Mouse (Mus musculus): ENCODE measurements around the gene Dagla.

Gene Dagla

DNA sequence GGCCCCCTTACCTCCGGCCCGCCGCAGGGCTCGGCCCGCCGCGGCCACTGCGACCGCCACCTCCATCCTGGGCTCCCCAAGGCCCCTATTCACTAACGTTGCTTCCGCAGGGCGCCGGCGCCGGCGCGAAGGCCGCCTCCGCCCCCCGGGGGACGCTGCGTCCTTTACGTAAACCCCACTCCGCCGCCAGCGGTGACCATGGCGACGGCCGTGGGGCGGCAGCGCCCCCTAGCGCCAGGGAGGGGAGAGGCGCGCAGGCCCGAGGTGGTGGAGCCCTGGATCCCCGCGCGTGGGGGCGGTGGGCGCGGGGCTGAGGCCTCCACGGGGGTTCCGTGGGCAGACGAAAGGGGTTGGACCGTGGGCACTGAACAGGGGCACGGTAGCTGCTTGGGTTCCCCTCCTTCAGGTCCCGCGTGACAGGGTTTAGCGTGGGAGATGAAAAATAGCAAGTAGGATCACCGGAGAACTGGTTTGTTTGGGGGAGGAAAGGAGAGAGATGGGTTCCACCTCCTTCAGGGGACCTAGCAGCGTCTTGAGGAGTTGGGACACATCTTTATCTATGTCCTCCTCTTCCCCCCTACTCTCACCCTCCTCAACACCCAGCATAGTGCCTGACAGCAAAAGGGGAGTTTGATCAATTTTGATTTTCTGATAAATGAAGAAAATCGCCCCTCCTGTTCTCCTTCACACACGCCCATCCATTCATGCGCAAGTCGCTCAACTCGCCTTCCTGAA is at the start of gene Dagla:
Dagla (minus strand) TSS at position 68 of the 735 bp plus-strand sequence.
- CTCF ChIA-PET, result interaction anchor here (0.8 to 3.7 kb wide), 10 partner anchors 10 to 46 kb away, joined by 3 to 13 read pairs (median 3); no protein-coding TSS in a partner anchor
- POLR2A ChIA-PET, result interaction anchor here in 1 of 4 experiments (1.3 to 1.4 kb wide), 2 partner anchors 10 kb away, joined by 3 to 5 read pairs; no protein-coding TSS in a partner anchor

DNA sequence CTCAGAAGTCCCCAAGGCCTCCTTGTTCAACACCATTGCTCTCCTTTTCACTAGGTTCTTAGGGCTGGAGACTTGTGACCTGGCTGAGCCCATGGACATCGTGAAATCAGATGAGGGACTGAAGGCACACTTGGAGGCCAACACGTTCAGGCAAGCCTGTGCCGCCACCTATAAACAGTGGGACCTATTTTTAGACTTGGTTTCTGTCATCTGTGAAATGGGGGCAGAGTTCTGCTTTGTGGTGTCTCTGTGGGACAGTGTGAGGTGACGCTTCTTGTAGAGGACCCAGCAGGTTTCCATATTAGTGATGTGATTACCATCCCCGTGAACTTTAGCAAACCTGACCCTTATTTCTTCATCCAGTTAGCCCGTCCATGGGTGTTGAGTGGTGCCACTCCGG is 47.5 kb upstream of the Dagla start:
- ChIA-PET CTCF (no interaction called here), POLR2A (no interaction called here)

DNA sequence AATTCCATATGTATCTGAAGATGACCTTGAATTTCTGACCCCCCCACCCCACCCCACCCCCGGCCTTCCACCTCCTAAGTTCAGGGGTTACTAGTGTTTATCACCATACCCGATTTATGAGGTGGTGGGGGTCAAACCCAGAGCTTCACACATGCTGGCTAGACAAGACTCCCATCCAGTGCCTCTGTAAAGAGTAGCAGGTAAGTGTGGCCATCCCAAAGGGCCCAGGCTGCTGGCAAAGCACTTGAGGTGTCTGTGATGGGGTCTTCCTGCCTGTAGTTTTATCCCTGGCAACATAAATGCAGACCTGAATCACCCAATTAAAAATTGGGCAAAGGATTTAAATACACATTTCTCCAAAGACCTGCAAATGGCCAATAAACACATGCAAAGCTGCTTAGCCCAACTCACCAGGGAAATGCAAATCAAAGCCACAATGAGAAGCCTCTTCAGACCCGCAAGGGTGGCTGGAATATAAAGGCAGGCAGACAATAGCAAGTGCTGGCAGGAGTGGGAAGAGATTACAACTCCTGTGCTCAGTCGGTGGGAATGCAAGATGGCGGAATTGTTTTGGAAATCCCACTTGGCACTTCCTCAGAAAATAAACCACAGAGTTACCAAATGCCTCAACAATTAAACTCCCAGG is 43.1 kb upstream of the Dagla start:
- CTCF ChIA-PET, result interaction anchor here in 3 of 4 experiments (0.6 to 1.5 kb wide), 7 partner anchors 9 to 426 kb away, joined by 3 to 8 read pairs (median 5); no protein-coding TSS in a partner anchor
- POLR2A ChIA-PET, result interaction anchor here in 3 of 4 experiments (0.6 to 1.1 kb wide), 7 partner anchors 10 to 530 kb away, joined by 3 to 7 read pairs (median 4); partner anchors contain the start of gene Syt7 (in 1 of the 3)

DNA sequence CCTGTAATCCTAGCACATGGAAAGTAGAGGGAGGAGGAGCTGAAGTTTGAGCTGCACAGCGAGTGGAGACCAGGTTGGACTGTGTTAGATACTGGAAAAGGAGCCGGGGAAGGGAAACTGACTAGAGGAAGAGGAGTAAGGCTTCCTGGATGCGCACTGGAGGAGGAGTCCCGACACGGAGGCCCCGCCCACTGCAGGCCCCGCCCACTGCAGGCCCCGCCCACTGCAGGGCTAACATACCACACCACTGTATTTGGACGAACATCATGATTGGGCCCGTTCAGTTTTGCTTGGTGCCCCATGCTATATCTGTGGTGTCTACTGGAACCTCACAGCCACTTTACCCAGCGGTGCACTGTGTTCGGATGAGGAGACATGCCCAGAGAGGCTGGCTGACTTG is 41.0 kb upstream of the Dagla start:
- POLR2A ChIA-PET, result interaction anchor here in 1 of 4 experiments (0.6 to 1.2 kb wide), 2 partner anchors 89 to 1419 kb away, joined by 3 to 5 read pairs; no protein-coding TSS in a partner anchor

DNA sequence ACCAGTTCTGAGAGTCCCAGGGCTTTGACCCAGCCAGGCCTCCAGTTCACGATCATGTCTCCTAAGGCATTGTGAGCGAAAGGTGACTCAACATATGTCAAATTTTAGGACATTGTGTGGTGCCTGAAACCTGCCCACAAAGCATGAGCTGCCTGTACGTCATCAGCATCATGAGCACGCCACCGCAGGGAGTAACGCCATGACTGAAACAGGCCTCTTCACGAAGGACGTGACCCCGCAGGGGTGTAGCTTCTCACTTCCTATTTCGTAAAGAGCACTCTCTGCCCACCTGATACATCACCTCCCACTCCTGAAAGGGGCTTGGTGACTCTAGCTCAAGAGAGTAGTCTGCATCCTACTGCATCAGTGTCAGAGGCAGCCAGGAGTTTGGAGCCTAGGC is 39.2 kb upstream of the Dagla start:
- ChIA-PET CTCF (interaction anchor here in 3 of 4 experiments (0.5 to 1.6 kb wide), 6 partner anchors 14 to 217 kb away, joined by 3 to 8 read pairs (median 4); no protein-coding TSS in a partner anchor), POLR2A (interaction anchor here in 2 of 4 experiments (1.2 to 1.9 kb wide), 3 partner anchors 14 to 66 kb away, joined by 3 to 5 read pairs (median 4); no protein-coding TSS in a partner anchor)

More for the DNA sequence above, 41.0 kb upstream of the Dagla start:
- CTCF ChIA-PET, result interaction anchor here in 2 of 4 experiments (0.7 to 1.1 kb wide), 2 partner anchors 90 to 141 kb away, joined by 3 to 5 read pairs; no protein-coding TSS in a partner anchor

DNA sequence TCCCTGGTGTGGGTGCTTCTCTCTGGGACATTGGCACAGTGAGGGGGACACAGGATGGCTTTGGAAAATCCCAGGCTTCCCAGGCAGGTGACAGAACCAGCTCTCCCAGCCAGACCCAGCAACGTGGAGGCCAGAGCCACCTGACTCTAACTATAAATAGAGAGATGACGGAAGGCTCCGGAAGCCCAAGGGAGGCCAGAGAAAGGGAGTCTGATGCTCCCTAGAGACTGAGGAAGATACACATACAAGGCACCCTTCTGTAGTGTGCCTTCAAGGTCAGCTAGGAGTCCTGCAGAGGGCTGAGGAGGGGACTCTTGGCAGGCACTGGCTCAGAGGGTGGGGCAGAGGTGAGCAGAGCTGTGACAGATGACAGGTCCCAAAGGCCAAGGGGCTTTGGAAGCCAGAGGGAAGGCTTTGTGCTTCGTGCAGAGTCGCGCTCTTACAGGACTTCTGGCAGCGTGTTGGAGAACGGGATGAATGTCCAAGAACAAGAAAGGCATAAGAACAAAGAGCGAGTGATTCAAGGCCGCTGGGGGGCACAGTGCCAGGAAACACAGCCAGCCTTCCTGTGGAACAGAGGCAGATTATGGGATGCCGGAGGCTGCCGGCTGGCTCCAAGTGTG is 37.3 kb upstream of the Dagla start:
- CTCF ChIA-PET, result interaction anchor here (0.6 to 3.1 kb wide), 90 partner anchors 9 to 1623 kb away, joined by 3 to 29 read pairs (median 4); partner anchors contain the start of genes Lrrc10b (in 2 of the 4), Ppp1r32 (in 2 of the 4), Syt7 (in 2 of the 4) and Cpsf7 (in 1 of the 4)
- POLR2A ChIA-PET, result interaction anchor here in 3 of 4 experiments (0.6 to 2.3 kb wide), 14 partner anchors 15 to 446 kb away, joined by 3 to 6 read pairs (median 3); partner anchors contain the start of genes Ddb1 (in 1 of the 3) and Syt7 (in 1 of the 3)

DNA sequence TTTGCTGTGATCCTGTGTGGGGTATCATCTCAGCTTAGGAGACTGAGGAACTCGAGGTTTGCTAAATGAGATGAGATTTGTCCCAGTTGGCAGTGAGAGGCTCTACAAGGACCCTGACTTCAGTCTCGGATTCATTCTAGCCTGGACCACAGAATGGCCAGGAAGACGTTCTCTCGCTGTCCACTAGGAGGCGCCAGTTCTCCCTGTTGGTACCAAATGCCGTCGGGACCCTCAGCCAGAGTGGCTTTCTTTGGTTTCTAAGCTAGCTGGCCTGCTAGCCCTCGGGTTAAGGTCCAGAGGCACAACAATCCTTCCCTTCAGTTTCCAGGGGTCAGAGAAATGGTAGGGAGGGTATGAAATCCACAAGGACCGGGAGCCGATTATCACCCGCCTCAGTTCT is 36.5 kb upstream of the Dagla start:
- POLR2A ChIA-PET, result interaction anchor here (0.5 to 2.3 kb wide), 17 partner anchors 16 to 445 kb away, joined by 3 to 6 read pairs (median 3); partner anchors contain the start of genes Ddb1 (in 1 of the 4) and Syt7 (in 1 of the 4)

DNA sequence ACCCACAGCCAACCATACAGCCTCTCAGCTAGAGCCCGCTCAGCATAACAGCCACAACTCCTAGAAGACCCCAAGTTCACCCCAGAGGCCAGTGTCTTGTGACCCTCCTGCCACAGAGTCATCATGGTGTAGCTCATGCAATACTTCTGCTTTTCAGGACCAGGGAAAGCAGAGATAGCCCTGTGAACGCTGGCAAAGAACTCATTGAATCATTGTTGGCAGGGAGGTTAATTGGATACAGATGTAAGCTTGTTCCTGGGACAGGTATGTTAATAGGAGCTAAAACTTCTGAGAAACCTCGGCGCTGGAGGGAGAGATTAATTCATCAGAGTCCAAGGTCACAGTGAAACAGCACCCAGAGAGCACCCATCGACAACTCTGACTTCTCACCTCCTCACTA is 36.0 kb upstream of the Dagla start:
- ChIA-PET CTCF (interaction anchor here (0.6 to 3.1 kb wide), 48 partner anchors 8 to 639 kb away, joined by 3 to 29 read pairs (median 5); partner anchors contain the start of genes Ppp1r32 (in 1 of the 4) and Syt7 (in 1 of the 4)), POLR2A (interaction anchor here in 3 of 4 experiments (0.7 to 2.3 kb wide), 8 partner anchors 16 to 264 kb away, joined by 3 to 6 read pairs (median 3); partner anchors contain the start of gene Ddb1 (in 1 of the 3))

More for the DNA sequence above, 36.5 kb upstream of the Dagla start:
- CTCF ChIA-PET, result interaction anchor here (0.6 to 3.1 kb wide), 95 partner anchors 9 to 1624 kb away, joined by 3 to 29 read pairs (median 4); partner anchors contain the start of genes Lrrc10b (in 2 of the 4), Ppp1r32 (in 2 of the 4), Syt7 (in 2 of the 4) and Cpsf7 (in 1 of the 4)

DNA sequence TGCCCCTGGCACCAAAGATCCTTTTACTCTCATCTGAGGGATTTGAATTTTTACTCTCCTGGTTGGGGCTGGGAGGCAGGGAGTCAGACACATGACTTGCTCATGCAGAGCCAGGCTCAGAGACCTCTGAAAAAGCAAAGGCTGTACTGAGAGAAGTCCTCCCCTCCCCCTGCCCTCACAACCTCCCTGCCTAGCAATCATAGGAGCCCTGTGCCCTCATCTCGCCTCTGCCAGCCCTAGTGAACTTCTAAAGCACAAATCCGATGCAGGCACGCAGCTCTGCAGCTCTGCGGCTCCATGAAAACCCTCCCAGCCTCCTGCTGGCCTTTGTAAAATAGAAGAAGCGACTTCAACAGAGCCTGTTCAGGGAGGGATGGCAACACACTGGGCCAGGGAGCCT is 34.6 kb upstream of the Dagla start:
- CTCF ChIA-PET, result interaction anchor here in 2 of 4 experiments (1.3 to 3.1 kb wide), 3 partner anchors 56 to 159 kb away, joined by 3 to 24 read pairs (median 12); no protein-coding TSS in a partner anchor

DNA sequence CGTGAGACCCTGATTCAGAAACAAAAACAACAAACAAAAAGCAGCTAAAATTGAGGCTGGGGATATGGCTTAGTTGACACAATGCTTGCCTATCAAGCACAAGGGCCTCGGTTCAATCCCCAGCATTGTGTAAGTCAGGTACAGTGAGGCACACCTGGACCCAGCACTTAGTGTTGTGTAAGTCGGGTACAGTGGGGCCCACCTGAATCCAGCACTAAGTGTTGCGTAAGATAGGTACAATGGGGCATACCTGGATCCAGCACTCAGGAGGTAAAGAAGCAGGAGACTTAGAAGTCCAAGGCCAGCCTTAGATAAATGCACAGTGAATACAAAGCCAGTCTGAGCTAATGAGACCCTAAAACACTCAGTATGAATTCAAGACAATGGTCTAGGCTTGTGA is 34.0 kb upstream of the Dagla start:
- POLR2A ChIA-PET, result interaction anchor here in 1 of 4 experiments (0.6 to 0.9 kb wide), 2 partner anchors 61 to 145 kb away, joined by 3 read pairs; no protein-coding TSS in a partner anchor
- CTCF ChIA-PET, result interaction anchor here in 3 of 4 experiments (0.6 to 2.4 kb wide), 3 partner anchors 97 to 159 kb away, joined by 3 to 8 read pairs (median 5); partner anchors contain the start of gene Lrrc10b (in 1 of the 3)

More for the DNA sequence above, 34.6 kb upstream of the Dagla start:
- POLR2A ChIA-PET, result interaction anchor here in 1 of 4 experiments (0.6 kb wide), 1 partner anchor 144 kb away, joined by 3 read pairs; no protein-coding TSS in a partner anchor

DNA sequence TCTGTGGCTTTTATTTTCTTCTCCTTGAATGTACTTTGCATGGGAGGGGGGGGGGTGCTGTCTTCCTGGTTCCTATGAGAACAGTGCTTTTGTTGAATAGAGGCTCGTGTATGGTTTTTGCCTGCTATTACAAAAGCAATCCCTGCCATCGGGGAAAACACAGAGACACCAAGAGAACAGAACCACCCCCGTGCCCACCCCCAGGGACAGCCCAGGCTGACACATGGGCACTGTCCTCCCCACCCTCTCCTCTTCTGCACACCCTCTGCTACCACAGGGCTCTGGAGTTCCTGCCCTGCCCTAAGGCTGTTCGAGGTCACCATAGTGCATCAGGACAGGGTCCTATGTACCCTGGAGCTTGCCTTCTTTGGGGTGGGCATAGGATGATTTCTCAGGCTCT is 29.8 kb upstream of the Dagla start:
- POLR2A ChIA-PET, result interaction anchor here in 1 of 4 experiments (0.9 kb wide), 1 partner anchor 41 kb away, joined by 3 read pairs; no protein-coding TSS in a partner anchor

DNA sequence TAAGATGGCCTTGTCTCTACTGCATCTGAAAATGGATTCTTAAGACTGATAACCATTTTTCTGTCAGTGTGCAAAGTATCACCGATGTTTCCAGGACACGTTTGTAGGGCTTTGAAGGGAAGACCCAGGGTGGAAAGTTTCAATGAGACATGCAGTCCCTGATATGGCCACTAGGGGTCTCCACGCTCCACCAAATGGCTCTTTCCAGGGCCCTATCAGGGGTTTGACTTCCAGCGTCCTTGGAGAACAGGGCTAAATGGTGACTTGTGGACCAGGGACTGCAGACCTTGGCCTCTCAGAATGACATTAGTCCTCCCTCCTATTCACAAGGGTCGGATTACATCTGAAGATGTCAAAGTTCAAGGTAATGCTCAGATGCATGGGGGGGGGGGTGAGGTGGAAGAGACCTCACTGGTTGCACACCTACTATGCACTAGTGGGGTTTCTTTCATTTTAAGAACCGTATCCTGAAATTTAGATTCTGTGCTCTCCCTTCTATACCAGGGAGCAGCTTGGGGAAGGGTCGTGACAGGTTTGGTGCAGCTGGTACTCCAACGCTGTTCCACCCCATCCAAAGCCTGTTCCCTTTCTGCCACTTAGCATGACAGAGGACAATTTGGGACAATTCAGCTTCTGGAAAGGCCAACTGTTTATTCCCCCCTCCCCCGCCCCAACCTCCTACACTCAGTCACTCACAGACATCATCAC is 29.0 kb upstream of the Dagla start:
- ChIA-PET CTCF (interaction anchor here (0.5 to 2.3 kb wide), 10 partner anchors 75 to 1616 kb away, joined by 3 to 19 read pairs (median 4); no protein-coding TSS in a partner anchor), POLR2A (interaction anchor here in 1 of 4 experiments (0.9 to 1.7 kb wide), 2 partner anchors 42 to 143 kb away, joined by 3 to 4 read pairs; no protein-coding TSS in a partner anchor)

More for the DNA sequence above, 29.8 kb upstream of the Dagla start:
- CTCF ChIA-PET, result interaction anchor here (0.5 to 1.1 kb wide), 8 partner anchors 76 to 368 kb away, joined by 3 to 5 read pairs (median 3); no protein-coding TSS in a partner anchor

DNA sequence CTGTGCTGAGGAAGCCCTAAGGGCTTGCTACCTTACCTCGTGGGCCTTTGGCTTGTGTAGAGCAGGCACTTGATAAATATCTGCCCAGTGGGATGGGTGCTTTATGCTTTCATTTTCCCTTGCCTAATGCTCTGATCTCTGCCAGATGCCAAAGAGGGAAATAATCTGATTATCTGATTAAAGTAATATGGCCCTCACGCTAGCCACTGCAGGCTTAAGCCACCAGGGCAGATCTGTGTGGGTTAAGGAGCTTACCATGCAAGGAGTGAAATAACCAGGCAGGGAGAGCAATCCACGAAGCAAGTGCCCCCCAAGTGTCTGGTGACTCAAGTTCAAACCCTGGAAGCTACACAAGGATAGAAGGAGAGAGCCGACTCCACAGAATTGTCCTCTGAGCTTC is 27.0 kb upstream of the Dagla start:
- ChIA-PET CTCF (interaction anchor here (0.6 to 2.3 kb wide), 17 partner anchors 9 to 1047 kb away, joined by 3 to 14 read pairs (median 3); no protein-coding TSS in a partner anchor), POLR2A (interaction anchor here in 2 of 4 experiments (1.1 to 1.8 kb wide), 2 partner anchors 64 to 94 kb away, joined by 3 to 5 read pairs; no protein-coding TSS in a partner anchor)

DNA sequence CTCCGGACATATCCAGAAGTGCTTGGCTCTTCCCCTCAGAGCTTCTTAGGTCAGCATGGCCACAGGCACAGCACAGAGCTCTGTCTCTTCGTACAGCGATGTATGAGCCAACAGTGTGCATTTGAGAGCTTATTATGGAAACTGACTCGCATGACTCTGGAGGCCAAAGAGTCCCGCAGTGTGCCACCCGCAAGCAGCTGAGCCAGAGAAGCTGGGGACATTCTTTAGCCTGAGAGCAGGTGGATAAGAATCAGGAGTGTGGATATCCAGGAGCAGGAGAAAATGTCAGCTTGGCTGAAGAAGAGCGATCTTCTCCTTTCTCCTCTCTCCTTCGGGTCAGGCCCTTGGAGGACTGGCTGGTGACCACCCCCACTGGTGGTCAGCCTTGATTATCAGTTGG is 24.4 kb upstream of the Dagla start:
- ChIA-PET POLR2A (interaction anchor here in 2 of 4 experiments (0.9 to 1.3 kb wide), 3 partner anchors 34 to 123 kb away, joined by 3 read pairs; no protein-coding TSS in a partner anchor), CTCF (interaction anchor here in 2 of 4 experiments (0.7 to 1.3 kb wide), 4 partner anchors 22 to 88 kb away, joined by 3 to 8 read pairs (median 3); no protein-coding TSS in a partner anchor)

DNA sequence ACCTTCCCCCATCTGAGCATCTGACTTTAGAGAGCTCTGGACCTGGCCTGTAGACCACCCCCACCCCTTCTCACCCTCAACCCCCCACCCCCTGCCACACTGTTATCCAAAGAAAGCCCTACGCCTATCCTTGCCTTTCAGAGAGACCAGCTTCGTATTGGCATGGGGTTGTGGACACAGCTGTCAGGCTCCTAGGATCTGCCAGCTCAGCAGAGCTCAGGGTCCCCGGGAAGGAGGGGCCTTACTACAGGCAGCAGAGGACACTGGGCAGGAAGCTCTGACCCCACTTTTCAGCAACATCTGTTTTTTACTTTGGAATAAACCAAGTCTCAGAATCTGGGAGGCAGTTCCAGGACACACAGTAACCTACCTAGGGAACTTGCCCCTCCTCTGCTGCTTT is 21.9 kb upstream of the Dagla start:
- ChIA-PET POLR2A (no interaction called here), CTCF (interaction anchor here in 2 of 4 experiments (0.6 to 1.5 kb wide), 2 partner anchors 60 to 83 kb away, joined by 3 to 5 read pairs; no protein-coding TSS in a partner anchor)

DNA sequence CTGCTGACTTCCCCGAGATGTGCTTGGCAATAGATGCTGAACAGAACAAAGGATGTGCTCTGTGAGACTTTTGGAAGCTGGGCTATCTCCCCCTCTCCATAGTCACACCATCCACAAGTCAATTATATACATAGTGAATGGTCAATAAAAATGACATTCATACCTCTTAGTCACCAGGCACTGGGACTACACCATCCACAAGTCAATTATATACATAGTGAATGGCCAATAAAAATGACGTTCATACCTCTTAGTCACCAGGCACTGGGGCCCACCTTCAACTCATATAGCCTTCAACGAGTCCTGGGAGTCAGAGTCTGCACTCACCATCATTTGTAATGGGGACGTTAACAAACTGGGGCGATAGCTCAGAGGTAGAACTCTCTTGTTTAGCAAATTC is 19.2 kb upstream of the Dagla start:
- CTCF ChIA-PET, result interaction anchor here in 2 of 4 experiments (1.0 to 1.5 kb wide), 3 partner anchors 18 to 65 kb away, joined by 3 to 5 read pairs (median 3); no protein-coding TSS in a partner anchor
- POLR2A ChIA-PET, result interaction anchor here in 1 of 4 experiments (0.6 kb wide), 1 partner anchor 65 kb away, joined by 3 read pairs; no protein-coding TSS in a partner anchor

Measured in embryonic stem cell, embryonic (primary cell).